Mouse (Mus musculus) cortical plate, adult 2 months (tissue): ENCODE results near the gene Ajuba.

Experiments
- CTCF ChIP-seq: fragments of 200-500 bp; IDR thresholded peaks from 2 replicates; pipeline ENCODE4 v1.5.1; 2011; ENCODE audit warnings: mild to moderate bottlenecking, control low read depth, low read length; ENCODE audit not compliant: insufficient read depth; ENCODE audit errors: extremely low read depth
- POLR2A ChIP-seq: fragments of 200-500 bp; IDR thresholded peaks from 2 replicates; pipeline ENCODE4 v1.6.1; 2011; ENCODE audit warnings: mild to moderate bottlenecking, low read length, control low read depth; ENCODE audit not compliant: insufficient read depth; ENCODE audit errors: extremely low read depth

DNA sequence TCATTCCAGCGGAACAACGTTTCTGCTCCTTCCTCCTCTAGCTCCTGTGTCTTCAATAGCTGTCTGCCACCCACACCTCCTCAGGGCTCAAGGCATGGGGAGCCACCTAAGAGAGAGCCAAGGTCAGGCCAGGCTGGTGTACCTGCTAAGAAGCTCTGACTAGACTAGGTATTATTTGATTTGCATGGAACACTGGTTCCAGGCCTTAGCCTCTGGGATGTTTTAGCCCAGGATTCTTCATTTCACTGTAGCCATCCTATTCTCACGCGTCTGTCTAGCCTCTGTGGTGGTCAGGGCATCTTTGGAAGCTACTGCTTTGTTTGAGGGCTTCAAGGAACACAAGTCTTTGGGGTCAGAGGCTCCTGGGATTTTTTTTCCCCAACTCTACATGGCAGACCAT is 5.2 kb downstream of the Ajuba start:
- no peak for TF ChIP-seq CTCF
- no peak for TF ChIP-seq POLR2A
